Mouse (Mus musculus): Measurements from ENCODE around the gene Klf1. TPM values are rescaled to one million over a fixed set of nuclear protein-coding genes. Genes with fewer than 3 reads are reported as not detected.

Gene Klf1
- polyA plus RNA-seq (2015; fragmentation: Nextera tagmentation; extraction: Ambion mirVana), result 1.4 and 2.5 TPM in 2 replicates

GRCm38 (mm10) chr8:84901752-84902151 lies at the start of gene Klf1:
Klf1 (plus strand) TSS chr8:84901928.
- no peaks in the 10 kb centered on the region for H3K9me3 ChIP-seq
- H3K4me2 ChIP-seq, result peak within 1 kb of the TSS; percentile 96
- peak within 1 kb of the TSS; percentile 69 for H3K4me3 ChIP-seq
- no peaks in the 10 kb centered on the region for H3K36me3 ChIP-seq
- H3K4me1 ChIP-seq, result peaks cover 15% of the 10 kb centered on the region; the same call in 1 of the 2 replicates
- H3K27me3 ChIP-seq, result no peaks in the 10 kb centered on the region; the same call in 1 of the 2 replicates
- no peak for ATAC-seq (ENCODE audit: insufficient number of reproducible peaks, low FRiP score, low TSS enrichment, low read depth)
- H3K9ac ChIP-seq, result peak within 1 kb of the TSS; percentile 62
- WGBS, result 77% methylated on average over 3 of the region's 3 CpGs
- peak within 1 kb of the TSS; percentile 75 for H3K27ac ChIP-seq

DNA sequence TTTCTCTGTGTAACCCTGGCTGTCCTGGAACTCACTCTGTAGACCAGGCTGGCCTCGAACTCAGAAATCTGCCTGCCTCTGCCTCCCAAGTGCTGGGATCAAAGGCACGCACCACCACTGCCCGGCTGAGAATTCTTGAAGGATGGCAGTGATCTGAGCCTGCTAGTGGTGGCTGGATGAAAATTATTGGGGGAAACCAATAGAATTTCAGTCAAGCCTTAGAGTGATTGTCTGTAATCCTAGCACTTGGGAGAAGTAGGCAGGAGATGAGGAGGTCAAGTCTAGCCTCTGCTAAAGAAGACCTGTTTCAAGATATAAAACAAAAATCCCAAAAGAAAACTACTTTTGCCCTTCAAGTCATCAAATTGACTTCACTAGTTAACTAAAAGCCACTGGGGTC lies 45.3 kb upstream of the Klf1 start:
- H3K36me3 ChIP-seq, result peaks cover 24% of the 10 kb centered on the region
- no peak overlapping the region for H3K27ac ChIP-seq
- 94% methylated on average over 3 of the region's 3 CpGs for WGBS
- no peak overlapping the region for H3K4me2 ChIP-seq
- H3K9ac ChIP-seq, result no peak overlapping the region
- ATAC-seq (ENCODE audit: insufficient number of reproducible peaks, low FRiP score, low TSS enrichment, low read depth), result no peak
- no peaks in the 10 kb centered on the region for H3K27me3 ChIP-seq
- no peaks in the 10 kb centered on the region for H3K9me3 ChIP-seq
- H3K4me3 ChIP-seq, result peak overlapping the region; percentile 90; the same call in 1 of the 2 replicates
- peaks cover 12% of the 10 kb centered on the region for H3K4me1 ChIP-seq

DNA sequence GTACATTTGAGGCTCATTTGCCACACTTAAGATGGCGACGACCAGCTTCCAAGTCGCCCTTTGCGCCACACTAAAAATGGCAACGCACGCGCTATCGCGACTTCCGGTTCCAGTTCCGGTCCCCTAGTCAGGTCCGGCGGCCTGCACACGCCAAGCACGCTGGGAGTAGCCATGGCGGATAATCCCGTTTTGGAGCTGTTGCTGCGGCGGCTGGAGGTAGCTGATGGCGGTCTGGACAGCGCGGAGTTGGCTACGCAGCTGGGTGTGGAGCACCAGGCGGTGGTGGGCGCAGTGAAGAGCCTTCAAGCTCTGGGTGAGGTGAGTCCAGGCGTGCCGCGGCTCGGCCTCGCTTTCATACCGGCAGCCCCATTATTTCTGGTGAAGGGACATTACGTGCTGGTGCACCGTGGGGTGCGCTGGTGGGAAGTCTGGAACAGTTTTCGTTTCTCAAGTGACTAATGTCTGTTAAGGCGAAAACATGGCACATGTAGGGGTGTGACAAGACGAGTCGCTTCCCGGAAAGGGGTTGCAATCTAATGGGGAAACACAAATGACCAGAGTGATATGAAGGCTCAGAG lies 44.8 kb upstream of the Klf1 start, which contains the start of gene Farsa:
Gene Farsa (plus strand): TSS at position 126 of the 578 bp plus-strand sequence.
- ATAC-seq (ENCODE audit: insufficient number of reproducible peaks, low FRiP score, low TSS enrichment, low read depth), result peak; percentile 86
- under 1% methylated on average over 39 of the region's 39 CpGs for WGBS
- Histone ChIP-seq H3K4me2 (peak within 1 kb of the TSS; percentile 65), H3K27me3 (no peaks in the 10 kb centered on the region), H3K9ac (peak within 1 kb of the TSS; percentile 88), H3K36me3 (peaks cover 29% of the 10 kb centered on the region), H3K4me3 (peak within 1 kb of the TSS; percentile 90), H3K27ac (peak within 1 kb of the TSS; percentile 85), H3K4me1 (peaks cover 12% of the 10 kb centered on the region), H3K9me3 (no peaks in the 10 kb centered on the region)

GRCm38 (mm10) chr8:84871376-84872308 lies 30.1 kb upstream of the Klf1 start, which contains the start of gene Syce2:
Syce2 (plus strand) TSS chr8:84872111.
- peak within 1 kb of the TSS; percentile 98 for H3K4me2 ChIP-seq
- peak within 1 kb of the TSS; percentile 52 for H3K4me3 ChIP-seq
- H3K27me3 ChIP-seq, result no peaks in the 10 kb centered on the region
- H3K9me3 ChIP-seq, result no peaks in the 10 kb centered on the region
- peak within 1 kb of the TSS; percentile 37 for H3K9ac ChIP-seq
- WGBS, result 12% methylated on average over 46 of the region's 46 CpGs
- peaks cover 13% of the 10 kb centered on the region for H3K4me1 ChIP-seq
- peaks cover 36% of the 10 kb centered on the region for H3K36me3 ChIP-seq
- ATAC-seq (ENCODE audit: insufficient number of reproducible peaks, low FRiP score, low TSS enrichment, low read depth), result peak; percentile 62
- peak within 1 kb of the TSS; percentile 30; the same call in 1 of the 2 replicates for H3K27ac ChIP-seq

DNA sequence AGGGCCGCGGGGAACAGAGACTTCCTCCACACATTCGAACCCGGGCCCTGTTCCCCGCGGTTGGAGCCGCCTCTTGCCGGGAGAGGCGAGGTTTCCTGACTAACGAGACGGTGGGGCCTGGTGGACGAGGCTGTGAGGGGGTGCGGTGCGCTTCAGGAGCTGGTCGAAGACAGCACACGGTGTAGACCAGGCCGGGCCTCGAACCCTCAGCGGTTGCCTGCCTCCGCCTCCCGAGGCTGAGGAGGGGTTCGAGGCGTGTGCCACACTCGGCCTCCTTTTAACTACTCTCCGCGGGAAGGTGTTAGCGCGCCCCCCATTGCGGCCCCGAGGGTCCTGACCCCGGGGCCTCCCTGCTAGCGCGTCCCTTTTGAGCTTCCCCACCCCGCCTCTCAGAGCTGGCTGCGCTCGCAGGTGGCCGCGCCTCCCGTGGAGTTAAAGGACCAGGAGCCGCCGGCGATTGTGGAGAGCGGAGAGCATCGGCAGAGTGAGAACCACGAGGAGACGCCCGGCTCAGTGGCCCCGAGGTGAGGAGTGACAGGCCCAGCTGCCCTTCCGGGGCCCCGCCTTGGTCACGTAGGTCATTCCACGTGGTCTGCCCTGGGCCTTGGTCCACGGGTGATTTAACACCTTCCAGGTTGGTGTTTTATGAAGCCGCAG lies 29.3 kb upstream of the Klf1 start:
- Histone ChIP-seq H3K27me3 (no peaks in the 10 kb centered on the region), H3K9ac (peak overlapping the region; percentile 37), H3K4me1 (peaks cover 13% of the 10 kb centered on the region), H3K4me3 (peak overlapping the region; percentile 52), H3K36me3 (peaks cover 28% of the 10 kb centered on the region), H3K9me3 (no peaks in the 10 kb centered on the region), H3K27ac (peak overlapping the region; percentile 30; the same call in 1 of the 2 replicates), H3K4me2 (peak overlapping the region; percentile 98)
- ATAC-seq (ENCODE audit: insufficient number of reproducible peaks, low FRiP score, low TSS enrichment, low read depth), result peak; percentile 57; the same call in 1 of the 2 replicates
- WGBS, result 2% methylated on average over 53 of the region's 54 CpGs

GRCm38 (mm10) chr8:84873016-84873415 lies 28.7 kb upstream of the Klf1 start:
- no peak for ATAC-seq (ENCODE audit: insufficient number of reproducible peaks, low FRiP score, low TSS enrichment, low read depth)
- no peak overlapping the region for H3K9ac ChIP-seq
- H3K27ac ChIP-seq, result no peak overlapping the region
- H3K4me3 ChIP-seq, result peak overlapping the region; percentile 52
- peaks cover 22% of the 10 kb centered on the region for H3K36me3 ChIP-seq
- peak overlapping the region; percentile 98 for H3K4me2 ChIP-seq
- 46% methylated on average over 4 of the region's 4 CpGs for WGBS
- H3K9me3 ChIP-seq, result no peaks in the 10 kb centered on the region
- H3K4me1 ChIP-seq, result peaks cover 13% of the 10 kb centered on the region
- no peaks in the 10 kb centered on the region for H3K27me3 ChIP-seq

DNA sequence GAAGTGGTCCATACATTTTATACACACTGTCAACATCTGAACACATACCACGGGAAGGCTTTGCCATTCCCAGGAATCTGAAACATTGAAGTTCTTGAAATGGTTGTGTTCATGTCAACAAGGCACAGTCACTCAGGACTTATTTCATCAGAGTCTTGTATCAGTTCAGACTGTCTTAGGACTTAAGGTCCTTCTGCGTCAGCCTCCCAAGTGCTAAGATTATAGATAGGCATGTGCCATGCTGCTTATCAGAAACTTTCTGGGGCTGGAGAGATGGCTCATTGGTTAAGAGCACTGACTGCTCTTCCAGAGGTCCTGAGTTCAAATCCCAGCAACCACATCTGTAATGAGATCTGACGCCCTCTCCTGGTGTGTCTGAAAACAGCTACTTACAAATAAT lies 27.4 kb upstream of the Klf1 start:
- 85% methylated on average over 3 of the region's 3 CpGs for WGBS
- Histone ChIP-seq H3K9me3 (no peaks in the 10 kb centered on the region), H3K27me3 (no peaks in the 10 kb centered on the region), H3K27ac (no peak overlapping the region), H3K4me3 (no peak overlapping the region), H3K4me1 (peaks cover 13% of the 10 kb centered on the region), H3K9ac (no peak overlapping the region), H3K36me3 (peaks cover 9% of the 10 kb centered on the region), H3K4me2 (no peak overlapping the region)
- no peak for ATAC-seq (ENCODE audit: insufficient number of reproducible peaks, low FRiP score, low TSS enrichment, low read depth)

- H3K4me2 ChIP-seq, result no peak overlapping the region
- no peak for ATAC-seq (ENCODE audit: insufficient number of reproducible peaks, low FRiP score, low TSS enrichment, low read depth)
- no peak overlapping the region for H3K9ac ChIP-seq
- H3K36me3 ChIP-seq, result no peaks in the 10 kb centered on the region
- 73% methylated on average over 3 of the region's 3 CpGs for WGBS
- peaks cover 6% of the 10 kb centered on the region for H3K4me1 ChIP-seq
- no peak overlapping the region for H3K4me3 ChIP-seq
- H3K27me3 ChIP-seq, result no peaks in the 10 kb centered on the region
- no peak overlapping the region for H3K27ac ChIP-seq
- no peaks in the 10 kb centered on the region for H3K9me3 ChIP-seq
Observed at GRCm38 (mm10) chr8:84877297-84878035, 24.3 kb upstream of the Klf1 start.

DNA sequence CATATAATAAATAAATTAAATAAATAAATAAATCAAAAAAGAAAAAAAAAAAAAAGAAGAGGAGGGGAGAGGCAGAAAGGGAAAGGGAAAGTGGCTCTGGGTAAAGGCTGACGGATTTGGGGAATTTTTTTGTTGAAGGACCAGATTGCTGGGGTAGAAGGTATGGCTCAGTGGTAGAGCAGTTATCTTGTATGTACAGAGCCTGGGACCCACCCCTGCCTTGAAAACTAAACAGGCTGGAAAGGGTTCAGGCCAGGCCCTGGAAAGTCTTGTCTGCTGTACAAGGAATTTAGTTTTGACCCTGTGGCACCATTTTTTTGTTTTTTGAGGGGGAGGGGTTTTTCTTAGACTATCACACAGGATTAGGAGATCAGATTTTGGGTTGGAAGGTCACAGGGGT lies 22.8 kb upstream of the Klf1 start:
- Histone ChIP-seq H3K4me3 (no peak overlapping the region), H3K27ac (no peak overlapping the region), H3K36me3 (no peaks in the 10 kb centered on the region), H3K9me3 (no peaks in the 10 kb centered on the region), H3K9ac (no peak overlapping the region), H3K27me3 (no peaks in the 10 kb centered on the region), H3K4me2 (no peak overlapping the region), H3K4me1 (no peaks in the 10 kb centered on the region)
- 89% methylated on average over 1 of the region's 1 CpGs for WGBS
- no peak for ATAC-seq (ENCODE audit: insufficient number of reproducible peaks, low FRiP score, low TSS enrichment, low read depth)

DNA sequence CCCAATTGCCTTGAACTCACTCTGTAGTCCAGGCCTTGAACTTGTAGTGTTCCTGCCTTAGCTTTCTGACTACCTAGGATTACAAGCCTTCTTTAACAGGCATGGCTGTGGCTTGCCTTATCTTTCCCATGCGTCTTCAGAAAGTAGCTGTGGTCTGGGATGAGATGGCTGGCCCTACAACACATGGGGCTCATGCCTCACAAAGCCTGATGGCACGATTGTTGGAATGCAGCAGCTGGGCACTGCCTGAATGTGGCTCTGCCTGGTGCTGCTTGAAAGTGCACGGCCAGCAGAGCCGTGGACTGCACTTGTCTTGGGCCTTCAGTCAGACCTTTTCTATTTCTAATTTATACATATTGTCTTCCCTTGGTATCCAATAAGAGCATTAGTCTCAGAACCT lies 17.0 kb upstream of the Klf1 start:
- Histone ChIP-seq H3K4me1 (no peaks in the 10 kb centered on the region), H3K4me2 (no peak overlapping the region), H3K9me3 (no peaks in the 10 kb centered on the region), H3K27me3 (no peaks in the 10 kb centered on the region), H3K4me3 (no peak overlapping the region), H3K9ac (no peak overlapping the region), H3K27ac (no peak overlapping the region), H3K36me3 (peaks cover 38% of the 10 kb centered on the region)
- WGBS, result 79% methylated on average over 4 of the region's 4 CpGs
- ATAC-seq (ENCODE audit: insufficient number of reproducible peaks, low FRiP score, low TSS enrichment, low read depth), result no peak

DNA sequence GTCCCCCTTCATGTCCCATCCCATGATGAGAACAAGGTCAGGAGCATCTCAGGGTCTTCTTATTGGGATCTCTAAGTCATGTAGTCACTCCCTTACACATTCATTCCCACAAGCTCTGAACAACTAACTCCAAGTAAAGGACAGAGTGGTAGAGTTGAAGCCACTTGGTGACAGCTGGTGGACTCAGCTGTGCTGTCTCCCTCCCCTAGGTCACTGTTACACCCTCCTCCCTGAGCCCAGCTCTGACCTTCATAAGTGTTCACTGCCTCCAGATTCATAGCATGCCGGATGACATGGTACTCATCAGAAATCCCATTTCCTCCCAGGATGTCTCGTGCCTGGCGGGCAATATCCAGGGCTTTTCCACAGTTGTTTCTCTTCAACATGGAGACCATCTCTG lies 13.4 kb upstream of the Klf1 start:
- Histone ChIP-seq H3K9ac (no peak overlapping the region), H3K4me3 (no peak overlapping the region), H3K27me3 (no peaks in the 10 kb centered on the region), H3K36me3 (peaks cover 50% of the 10 kb centered on the region), H3K9me3 (no peaks in the 10 kb centered on the region), H3K27ac (no peak overlapping the region), H3K4me2 (no peak overlapping the region), H3K4me1 (peaks cover 10% of the 10 kb centered on the region)
- 93% methylated on average over 3 of the region's 3 CpGs for WGBS
- no peak for ATAC-seq (ENCODE audit: insufficient number of reproducible peaks, low FRiP score, low TSS enrichment, low read depth)

All from limb, embryonic 15.5 days (tissue).